Mouse (Mus musculus) lung, embryonic 15.5 days (tissue): ENCODE data around the gene Tdrd3. TPM values are rescaled to one million over a fixed set of nuclear protein-coding genes. Genes with fewer than 3 reads are reported as not detected.

Source experiments
- ATAC-seq: fragments of 200-750 bp; cut with Nextera tagmentation; 2 replicates; pipeline ENCODE4 v1.8.0; 2017; ENCODE audit warnings: moderate number of reproducible peaks, borderline replicate concordance; ENCODE audit not compliant: low FRiP score, low TSS enrichment; ENCODE audit errors: extremely low read depth
- H3K27ac ChIP-seq: fragments of 300-500 bp; sonication (generic); 2 replicates; pipeline ENCODE4 v1.5.1; 2015; ENCODE audit warnings: moderate library complexity, mild to moderate bottlenecking, inconsistent platforms
- H3K27me3 ChIP-seq: fragments of 300-500 bp; sonication (generic); 2 replicates; pipeline ENCODE4 v1.6.1; 2015; ENCODE audit warnings: inconsistent platforms
- H3K36me3 ChIP-seq: fragments of 300-500 bp; sonication (generic); 2 replicates; pipeline ENCODE4 v1.6.1; 2015; ENCODE audit warnings: inconsistent platforms
- H3K4me1 ChIP-seq: fragments of 300-500 bp; sonication (generic); 2 replicates; pipeline ENCODE4 v1.6.1; 2015; ENCODE audit warnings: inconsistent platforms
- H3K4me2 ChIP-seq: fragments of 300-500 bp; sonication (generic); 2 replicates; pipeline ENCODE4 v1.6.1; 2015; ENCODE audit warnings: inconsistent platforms, mild to moderate bottlenecking, moderate library complexity
- H3K4me3 ChIP-seq: fragments of 300-500 bp; sonication (generic); 2 replicates; pipeline ENCODE4 v1.5.1; 2015; ENCODE audit warnings: mild to moderate bottlenecking, inconsistent platforms
- H3K9ac ChIP-seq: fragments of 300-500 bp; sonication (generic); 2 replicates; pipeline ENCODE4 v1.6.1; 2015; ENCODE audit warnings: inconsistent platforms
- H3K9me3 ChIP-seq: fragments of 300-500 bp; sonication (generic); 2 replicates; pipeline ENCODE4 v1.6.1; 2016; ENCODE audit warnings: inconsistent platforms
- WGBS: fragments of 180-500 bp; shearing (Covaris S2); methylation state at CpG from one replicate; pipeline ENCODE4 v1.1.7; 2015; 5-methylcytosine and 5-hydroxymethylcytosine counted together
- polyA plus RNA-seq: library from polyadenylated mRNA; unstranded; fragments of >200 nt; fragmentation: Nextera tagmentation; extraction: Ambion mirVana; gene quantifications from 2 replicates; pipeline ENCODE4 v1.2.1, GENCODE M21; 2015

The Tdrd3 gene
- polyA plus RNA-seq, 1 experiment from 2014 or later = 29.2 TPM

- Histone ChIP-seq H3K4me3 (no peak overlapping the region), H3K9me3 (no peaks in the 10 kb centered on the region), H3K9ac (no peak overlapping the region), H3K4me2 (no peak overlapping the region), H3K36me3 (no peaks in the 10 kb centered on the region), H3K4me1 (peaks cover 13% of the 10 kb centered on the region), H3K27ac (no peak overlapping the region), H3K27me3 (no peaks in the 10 kb centered on the region)
- ATAC-seq = no peak
- 39% methylated on average over 5 of the region's 5 CpGs for WGBS
Observed at GRCm38 (mm10) chr14:87572453-87572852, 156.0 kb downstream of the Tdrd3 start.

GRCm38 (mm10) chr14:87582610-87583009 is 166.2 kb downstream of the Tdrd3 start:
- Histone ChIP-seq H3K4me3 (no peak overlapping the region), H3K36me3 (no peaks in the 10 kb centered on the region), H3K9ac (no peak overlapping the region), H3K9me3 (no peaks in the 10 kb centered on the region), H3K4me2 (no peak overlapping the region), H3K4me1 (no peaks in the 10 kb centered on the region), H3K27me3 (no peaks in the 10 kb centered on the region), H3K27ac (no peak overlapping the region)
- WGBS = 78% methylated on average over 3 of the region's 3 CpGs
- ATAC-seq = no peak
